Mouse (Mus musculus) layer of hippocampus, postnatal 36 days (tissue): ENCODE data around the gene Paqr6. TPM values are rescaled to one million over a fixed set of nuclear protein-coding genes. Genes with fewer than 3 reads are reported as not detected.
A peak's percentile ranks its signal among the peaks of the same experiment; 100 is the strongest.
"Not testable (repeated sequence)": the region's sequence is repeated elsewhere in the genome, so short reads cannot be mapped to it uniquely, and the experiment has no call there.

Experiments
- DNase-seq, 2 experiments: peaks; one replicate each; pipeline ENCODE4 v3.0.0; 2022
- total RNA-seq, 2 experiments: library from RNA; stranded (reverse); gene quantifications; 2 replicates each; pipeline ENCODE4 v1.2.3; 2021

The Paqr6 gene
- total RNA-seq, 2 experiments from 2014 or later = 13.6 to 14.2 TPM

DNA sequence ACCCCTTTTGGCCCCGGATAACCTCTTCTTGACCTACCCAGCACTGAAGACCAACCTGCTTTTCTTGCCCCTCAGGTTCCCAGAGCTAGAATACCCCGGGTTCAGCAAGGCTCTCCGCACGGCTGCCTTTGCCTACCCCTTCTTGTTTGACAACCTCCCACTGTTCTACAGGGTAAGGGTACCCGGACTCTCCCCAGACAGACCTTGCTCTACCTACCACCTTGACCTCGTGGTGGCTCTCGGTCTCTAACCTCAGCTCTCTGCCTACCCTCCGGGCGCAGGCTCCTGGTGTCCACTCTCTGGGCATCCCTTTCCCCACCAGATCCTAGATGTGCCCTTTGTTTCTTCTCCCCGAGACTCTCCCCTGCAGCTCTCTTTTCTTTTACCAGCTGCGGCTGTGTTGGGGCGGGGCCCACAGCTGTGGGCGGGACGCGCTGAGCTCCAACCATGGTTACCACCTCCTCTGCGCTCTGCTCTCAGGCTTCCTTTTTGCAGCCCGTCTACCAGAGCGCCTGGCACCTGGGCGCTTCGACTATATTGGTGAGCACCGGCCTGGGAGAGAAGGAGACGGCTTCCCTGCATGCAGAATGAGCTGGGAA is 2.5 kb downstream of the Paqr6 start:
- DNase-seq = peak; percentile 53 to 63

- not testable (repeated sequence) for DNase-seq
These were observed 3.1 kb downstream of the Paqr6 start for GRCm38 (mm10) chr3:88367517-88367916.

- DNase-seq = not testable (repeated sequence)
These were observed 4.1 kb downstream of the Paqr6 start for GRCm38 (mm10) chr3:88368511-88368910.

- not testable (repeated sequence) for DNase-seq
These were observed 8.3 kb downstream of the Paqr6 start, which contains the start of gene Bglap3 for GRCm38 (mm10) chr3:88372643-88373042. Gene Bglap3, minus strand, starts transcription at chr3:88372743.

GRCm38 (mm10) chr3:88375750-88376626 is 11.6 kb downstream of the Paqr6 start:
- not testable (repeated sequence) for DNase-seq

- not testable (repeated sequence) for DNase-seq
These were observed 12.3 kb downstream of the Paqr6 start for GRCm38 (mm10) chr3:88376644-88377043.

- DNase-seq = not testable (repeated sequence)
These were observed 14.2 kb downstream of the Paqr6 start, which contains the start of gene Bglap2 for GRCm38 (mm10) chr3:88378599-88378998. Gene Bglap2, minus strand, starts transcription at chr3:88378699.

GRCm38 (mm10) chr3:88381389-88382315 is 17.3 kb downstream of the Paqr6 start:
- DNase-seq = not testable (repeated sequence)

DNA sequence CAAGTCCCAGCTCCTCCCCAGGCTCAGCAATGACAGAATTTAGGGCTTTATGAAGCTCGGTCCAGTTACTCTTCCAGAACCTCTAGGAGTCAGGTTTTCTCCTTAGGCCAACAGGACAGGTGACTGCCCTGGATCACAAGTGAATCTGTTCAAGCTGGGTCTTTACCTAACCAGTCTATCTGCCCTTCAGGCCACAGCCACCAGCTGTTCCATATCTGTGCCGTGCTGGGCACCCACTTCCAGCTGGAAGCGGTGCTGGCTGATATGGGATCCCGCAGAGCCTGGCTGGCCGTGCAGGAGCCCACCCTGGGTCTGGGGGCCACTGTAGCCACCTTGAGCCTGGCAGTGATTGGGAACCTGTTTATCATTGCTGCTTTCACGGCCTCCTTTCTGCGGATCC is 18.0 kb downstream of the Paqr6 start:
- DNase-seq = not testable (repeated sequence)

DNA sequence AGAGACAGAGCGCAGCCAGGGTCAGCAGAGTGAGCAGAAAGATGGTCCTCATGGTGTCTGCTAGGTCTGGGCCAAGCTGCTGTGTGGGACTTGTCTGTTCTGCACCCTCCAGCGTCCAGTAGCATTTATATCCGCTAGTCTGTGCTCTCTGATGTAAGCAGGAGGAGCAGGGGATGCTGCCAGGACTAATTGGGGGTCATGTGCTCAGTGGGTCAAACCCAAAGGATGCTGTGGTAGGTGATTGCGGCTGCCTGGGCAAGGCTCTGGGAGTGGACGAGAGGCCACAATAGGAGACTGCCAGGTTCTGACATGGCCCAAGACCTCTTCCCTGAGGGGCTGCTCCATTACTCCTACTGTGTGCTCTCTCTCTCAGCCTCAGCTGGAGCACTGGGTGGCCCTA is 20.0 kb downstream of the Paqr6 start, which contains the start of gene Bglap:
TSS of gene Bglap (minus strand) at position 101 of the 400 bp plus-strand sequence.
- DNase-seq = no peak

DNA sequence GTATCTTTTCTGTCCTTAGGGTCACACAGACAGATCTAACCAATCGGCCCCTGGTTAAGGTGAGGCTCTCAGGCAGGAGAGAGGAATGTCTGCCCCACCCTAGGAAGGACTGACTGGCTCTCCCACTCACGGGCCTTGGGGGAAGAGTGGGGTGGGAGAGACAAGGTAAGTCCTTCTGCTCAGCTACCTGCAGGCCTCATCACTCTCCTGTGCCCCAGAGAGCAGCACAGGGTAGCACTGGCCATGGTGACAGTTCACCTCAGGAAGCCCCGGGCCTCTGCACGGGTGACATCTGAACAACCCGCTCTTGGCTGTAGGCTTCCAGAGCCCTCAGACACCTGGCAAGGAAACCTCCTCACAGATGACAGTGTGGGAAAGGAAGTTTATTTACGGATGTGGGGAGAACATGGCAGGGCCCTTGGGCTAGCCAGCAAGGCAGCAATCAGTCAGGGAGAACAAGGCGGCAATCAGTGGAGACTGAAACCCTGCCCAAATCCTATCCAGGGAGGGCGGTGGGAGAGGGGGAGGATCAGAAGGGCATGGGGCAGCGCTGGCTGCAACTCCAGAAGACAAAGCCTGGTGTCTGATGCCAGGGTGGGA is 29.5 kb downstream of the Paqr6 start:
- DNase-seq = no peak

GRCm38 (mm10) chr3:88395288-88395687 is 30.9 kb downstream of the Paqr6 start:
- no peak for DNase-seq

- DNase-seq = no peak
These were observed 31.4 kb downstream of the Paqr6 start for GRCm38 (mm10) chr3:88395742-88396141.

DNA sequence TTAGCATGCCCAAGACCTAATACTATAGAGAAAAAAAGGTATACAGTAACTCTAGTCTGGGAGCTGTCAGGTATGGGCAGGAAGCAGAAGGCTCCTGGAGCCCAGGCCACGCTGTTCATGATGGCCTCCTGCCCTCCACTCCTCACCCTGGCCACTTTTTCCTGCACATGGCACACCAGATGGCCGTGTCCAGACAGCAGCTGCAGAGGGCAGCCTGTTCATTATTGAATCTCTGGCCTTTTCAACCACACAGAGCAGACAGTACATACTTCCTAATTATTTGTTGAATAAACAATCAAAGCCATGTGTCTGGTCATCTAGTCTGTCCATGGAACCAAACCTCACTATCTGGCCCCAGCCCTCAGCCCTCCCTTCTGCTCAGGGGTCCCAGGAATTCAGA is 34.3 kb downstream of the Paqr6 start:
- DNase-seq = no peak

DNA sequence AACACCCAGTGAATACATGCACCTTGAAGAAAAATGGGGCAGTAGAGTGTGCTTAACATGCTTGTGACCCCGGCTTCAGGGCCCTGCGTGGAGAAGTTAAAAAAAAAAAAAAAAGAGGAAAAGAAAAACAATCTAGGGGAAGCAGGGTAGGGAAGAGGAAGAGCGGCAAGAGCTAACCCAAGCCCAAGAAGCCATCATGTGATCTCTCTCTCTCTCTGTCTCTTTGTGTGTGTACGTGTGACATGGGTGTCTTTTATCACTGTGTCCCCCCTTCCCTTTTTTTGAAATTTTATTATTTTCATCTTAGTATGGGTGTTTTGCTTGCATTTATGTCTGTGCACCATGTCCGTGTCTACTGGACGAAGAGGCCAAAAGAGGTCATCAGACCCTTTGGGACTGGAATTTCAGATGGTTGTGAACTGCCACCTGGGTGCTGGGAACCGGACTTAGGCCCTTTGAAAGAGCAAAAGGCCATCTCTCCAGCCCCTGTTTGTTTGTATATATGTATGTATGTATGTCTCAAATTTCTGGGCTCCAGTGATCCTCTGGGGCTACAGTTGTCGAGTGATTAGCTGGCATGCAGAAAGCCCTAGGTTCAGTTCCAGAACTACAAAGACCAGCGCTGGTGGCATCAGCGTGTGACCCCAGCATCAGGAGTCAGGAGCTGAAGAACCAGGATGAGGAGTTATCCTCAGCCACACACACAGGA is 39.3 kb downstream of the Paqr6 start:
- no peak for DNase-seq

GRCm38 (mm10) chr3:88407090-88407489 is 42.7 kb downstream of the Paqr6 start:
- DNase-seq = peak; percentile 48 to 53

DNA sequence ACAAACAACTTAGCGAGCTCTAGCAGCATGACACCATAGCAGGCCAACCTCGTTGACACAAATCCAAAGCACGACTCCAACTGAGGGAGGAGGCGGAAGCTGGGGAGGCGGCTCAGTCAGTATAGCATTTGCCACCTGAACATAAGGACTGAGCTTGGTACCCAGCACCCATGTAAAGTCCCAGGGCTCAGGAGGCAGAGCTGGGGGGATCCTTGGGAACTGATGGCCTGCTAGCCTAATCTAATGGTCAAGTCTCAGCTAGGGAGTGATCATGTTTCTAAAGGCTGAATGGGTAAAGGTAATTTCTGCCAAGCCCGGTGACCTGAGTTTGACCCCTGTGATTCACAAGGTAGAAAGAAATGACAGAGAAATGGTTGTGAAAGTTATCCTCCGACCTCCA is 43.1 kb downstream of the Paqr6 start:
- DNase-seq = no peak

GRCm38 (mm10) chr3:88408953-88409352 is 44.6 kb downstream of the Paqr6 start:
- no peak for DNase-seq

DNA sequence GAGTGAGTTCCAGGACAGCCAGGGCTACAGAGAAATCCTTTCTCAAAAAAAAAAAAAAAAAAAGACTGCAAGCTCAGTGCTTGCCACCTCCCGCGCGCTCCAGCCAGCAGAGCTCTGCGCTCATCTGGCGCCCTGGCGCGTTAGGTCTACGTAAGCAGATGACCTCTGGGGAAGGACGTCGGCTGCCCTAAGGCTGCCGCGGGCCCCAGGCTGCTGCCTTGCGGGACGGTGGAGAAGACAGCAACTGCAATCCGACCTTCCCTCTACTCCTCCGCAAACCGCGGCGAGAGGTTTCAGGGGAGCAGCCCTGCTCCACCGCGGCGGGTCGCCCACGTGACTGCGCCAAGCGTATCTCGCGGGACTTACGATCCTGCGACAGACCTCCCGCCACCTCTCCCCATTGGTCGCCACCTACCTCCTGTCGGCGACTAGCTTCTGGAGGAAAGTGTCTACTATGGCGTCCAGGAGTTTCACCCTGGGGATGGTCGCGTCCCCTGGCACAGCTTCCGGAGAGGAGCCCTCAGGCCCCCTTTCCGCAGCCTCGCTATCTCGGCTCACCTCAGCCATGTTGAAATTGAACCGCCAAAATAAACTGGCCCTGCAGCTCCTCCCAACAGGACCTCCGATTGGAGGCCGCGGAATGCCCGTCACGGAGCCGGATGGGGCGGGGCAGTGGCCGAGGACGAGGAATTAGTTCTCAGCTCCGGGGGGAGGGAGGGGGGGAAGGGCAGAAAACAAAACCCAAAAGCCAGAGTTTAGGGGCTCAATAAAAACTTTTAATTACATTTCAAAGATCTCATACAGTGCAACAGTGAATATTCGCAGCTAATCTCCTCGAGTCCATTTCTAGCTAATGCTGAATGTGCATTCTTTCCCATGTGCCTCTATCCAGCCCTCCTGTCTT is 45.6 kb downstream of the Paqr6 start, which contains the start of gene Pmf1:
TSS of gene Pmf1 (minus strand) at position 591 of the 904 bp plus-strand sequence.
- DNase-seq = peak; percentile 88

GRCm38 (mm10) chr3:88410645-88411031 is 46.3 kb downstream of the Paqr6 start:
- DNase-seq = no peak
